Mouse (Mus musculus) leukemia stem cell, adult 10-12 weeks (primary cell): Measurements from ENCODE around the gene Lmo1. TPM values are rescaled to one million over a fixed set of nuclear protein-coding genes. Genes with fewer than 3 reads are reported as not detected.

Source experiments
- polyA plus RNA-seq: library from polyadenylated mRNA; stranded (reverse); fragments of >175 nt; gene quantifications from 2 replicates; pipeline ENCODE4 v1.2.3, GENCODE M21; 2012; ENCODE audit warnings: low replicate concordance

The Lmo1 gene
- 0.18 and 0.86 TPM in 2 replicates for polyA plus RNA-seq

GRCm38 (mm10) chr7:109174949-109175669 lies at the start of gene Lmo1:
Lmo1 (minus strand) TSS chr7:109175207.

Other genes with a start within 250 kb of the Lmo1 start
- 0.10 TPM in 1 of 2 replicates, not detected in the other for gene Nlrp10, start 245.0 kb downstream of the Lmo1 start, polyA plus RNA-seq
- 671 and 946 TPM in 2 replicates for gene Eif3f, start 240.8 kb downstream of the Lmo1 start, polyA plus RNA-seq
- gene Tub, start 224.9 kb downstream of the Lmo1 start, polyA plus RNA-seq: not detected in 2 replicates
- 0.09 and 0.36 TPM in 2 replicates for gene Ric3, start 91.9 kb downstream of the Lmo1 start, polyA plus RNA-seq